Mouse (Mus musculus): ENCODE results near the gene Etfbkmt.

DNA sequence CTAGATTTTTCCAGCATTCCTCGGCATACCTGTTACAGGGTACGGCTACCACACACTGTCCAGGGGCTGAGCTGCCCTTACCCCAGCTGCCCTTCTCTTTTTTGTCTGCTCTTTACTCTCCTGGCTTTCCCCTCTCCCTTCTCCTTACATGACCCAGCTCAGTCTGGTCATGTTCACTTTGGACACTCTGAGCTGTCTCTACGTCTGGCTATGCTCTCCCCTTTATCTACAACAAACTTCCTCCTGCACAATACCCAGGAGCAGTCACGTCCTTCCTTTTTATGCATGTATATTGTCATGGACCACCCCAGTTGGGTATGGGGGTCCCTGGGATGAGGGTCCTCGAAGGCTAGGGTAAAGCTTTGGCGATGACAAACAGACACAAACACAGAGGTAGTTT is 4.0 kb upstream of the Etfbkmt start:
- no peak for TF ChIP-seq CTCF (IDR thresholded peaks at IDR 0.05; ENCODE audit: low read depth)
- TF ChIP-seq EP300 (IDR thresholded peaks at IDR 0.05; ENCODE audit: low read depth): no peak
